In genomic region chr13:42121777-42122682, GRCm38 (mm10) we compare ENCODE assay signal across 25 mouse cellular contexts.
DNase-seq lines count a peak whose midpoint lies in the region; ATAC-seq and TF ChIP-seq lines count a peak whose summit lies in the region.
"Had no signal": no experiment of that assay in that cellular context is flagged by ENCODE, and none has a peak within 500 bp of the region (broad histone marks: within the 10 kb centered on the region; RNA-seq: fewer than 3 reads in every experiment).

No protein-coding gene starts in this region.

- no peak for DNase-seq in cerebellum, adult 11-12 months
- no peak for DNase-seq in forebrain, postnatal 0 days
- DNase-seq in hindbrain, postnatal 0 days (ENCODE audit: low spot score): peak; percentile 27
- no peak for DNase-seq in hindbrain, embryonic 14.5 days (ENCODE audit: low spot score)
- DNase-seq in neural tube, embryonic 10.5 days (ENCODE audit: extremely low spot score, low spot score): no peak
- DNase-seq: adrenal gland, adult 2 months; adrenal gland, postnatal 36 days; gastrocnemius, postnatal 10 days; kidney, adult 11 months; kidney, postnatal 14 days; layer of hippocampus, adult 9-11 months; lung, postnatal 36 days; thymus, adult 2 months; thymus, postnatal 36 days had no signal

- H3K4me2 ChIP-seq in forebrain, postnatal 0 days (ENCODE audit: low read depth): no peak overlapping the region
- no peak overlapping the region for H3K4me2 ChIP-seq in forebrain, embryonic 13.5 days
- no peak overlapping the region for H3K4me2 ChIP-seq in hindbrain, postnatal 0 days (ENCODE audit: low read depth, low read length)
- no peak overlapping the region for H3K4me2 ChIP-seq in hindbrain, embryonic 14.5 days (replicated peaks)
- H3K4me2 ChIP-seq in neural tube, embryonic 13.5 days: no peak overlapping the region
- H3K4me2 ChIP-seq: embryonic facial prominence, embryonic 15.5 days; heart, embryonic 15.5 days; limb, embryonic 12.5 days; liver, embryonic 15.5 days; midbrain, embryonic 12.5 days had no signal

- peak; percentile 66 for ATAC-seq in cerebellum, adult (ENCODE audit: insufficient number of reproducible peaks, low FRiP score, low TSS enrichment)
- ATAC-seq in forebrain, postnatal 0 days: 0 out of 2 replicates have a peak, but pooled peaks have one; percentile 27
- no peak for ATAC-seq in forebrain, embryonic 13.5 days
- ATAC-seq in hindbrain, postnatal 0 days: peak; percentile 35
- ATAC-seq in hindbrain, embryonic 14.5 days (ENCODE audit: low FRiP score): no peak; the same call in 1 of the 2 replicates
- peak; percentile 56 for ATAC-seq in neural tube, embryonic 13.5 days (ENCODE audit: low read depth)
- ATAC-seq: activated CD4-positive, CD25-positive, alpha-beta regulatory T cell, adult 4 months had no signal

- WGBS in forebrain, postnatal 0 days: 67% methylated on average over 5 of the region's 5 CpGs
- WGBS in forebrain, embryonic 13.5 days: 80% methylated on average over 5 of the region's 5 CpGs
- WGBS in hindbrain, postnatal 0 days: 51% methylated on average over 5 of the region's 5 CpGs
- WGBS in hindbrain, embryonic 14.5 days: 70% methylated on average over 5 of the region's 5 CpGs
- WGBS in neural tube, embryonic 13.5 days: 63% methylated on average over 5 of the region's 5 CpGs

- no peak overlapping the region for H3K4me3 ChIP-seq in forebrain, postnatal 0 days (ENCODE audit: low read depth, low read length)
- H3K4me3 ChIP-seq in forebrain, embryonic 13.5 days: no peak overlapping the region
- H3K4me3 ChIP-seq in hindbrain, postnatal 0 days (ENCODE audit: low read length): no peak overlapping the region
- H3K4me3 ChIP-seq in hindbrain, embryonic 14.5 days (replicated peaks; ENCODE audit: low read length): no peak overlapping the region
- H3K4me3 ChIP-seq in neural tube, embryonic 13.5 days: no peak overlapping the region
- H3K4me3 ChIP-seq: embryonic facial prominence, embryonic 10.5 days; embryonic facial prominence, embryonic 15.5 days; heart, embryonic 15.5 days; limb, embryonic 12.5 days; liver, embryonic 15.5 days; midbrain, embryonic 12.5 days had no signal

- no peak for TF ChIP-seq CTCF in forebrain, postnatal 0 days (IDR thresholded peaks at IDR 0.05; ENCODE audit: low read depth)
- no peak for TF ChIP-seq CTCF in hindbrain, postnatal 0 days (IDR thresholded peaks at IDR 0.05; ENCODE audit: low read depth)

- H3K4me1 ChIP-seq in forebrain, postnatal 0 days (ENCODE audit: insufficient read depth): 0 out of 2 replicates have a peak, but pooled peaks cover 6% of the 10 kb centered on the region
- no peaks in the 10 kb centered on the region for H3K4me1 ChIP-seq in forebrain, embryonic 13.5 days
- no peaks in the 10 kb centered on the region for H3K4me1 ChIP-seq in hindbrain, postnatal 0 days (ENCODE audit: insufficient read depth, low read length)
- H3K4me1 ChIP-seq in hindbrain, embryonic 14.5 days (replicated peaks; ENCODE audit: control insufficient read depth, insufficient read depth, low read length): no peaks in the 10 kb centered on the region; the same call in 1 of the 2 replicates
- peaks cover 18% of the 10 kb centered on the region for H3K4me1 ChIP-seq in neural tube, embryonic 13.5 days (replicated peaks)
- H3K4me1 ChIP-seq: embryonic facial prominence, embryonic 10.5 days; embryonic facial prominence, embryonic 15.5 days; midbrain, embryonic 12.5 days had no signal

- H3K27me3 ChIP-seq in forebrain, postnatal 0 days (ENCODE audit: insufficient read depth, low read length): no peaks in the 10 kb centered on the region
- no peaks in the 10 kb centered on the region for H3K27me3 ChIP-seq in forebrain, embryonic 13.5 days
- H3K27me3 ChIP-seq in hindbrain, postnatal 0 days (ENCODE audit: insufficient read depth, low read length): no peaks in the 10 kb centered on the region
- no peaks in the 10 kb centered on the region for H3K27me3 ChIP-seq in hindbrain, embryonic 14.5 days (ENCODE audit: control insufficient read depth, insufficient read depth, low read length)
- no peaks in the 10 kb centered on the region for H3K27me3 ChIP-seq in neural tube, embryonic 13.5 days
- H3K27me3 ChIP-seq: CH12.LX; embryonic facial prominence, embryonic 15.5 days; heart, embryonic 15.5 days; limb, embryonic 12.5 days; liver, embryonic 15.5 days; midbrain, embryonic 12.5 days had no signal

- H3K9ac ChIP-seq in forebrain, postnatal 0 days: no peak overlapping the region
- H3K9ac ChIP-seq in forebrain, embryonic 13.5 days: no peak overlapping the region
- H3K9ac ChIP-seq in hindbrain, postnatal 0 days (replicated peaks; ENCODE audit: low read length): no peak overlapping the region
- no peak overlapping the region for H3K9ac ChIP-seq in hindbrain, embryonic 14.5 days
- H3K9ac ChIP-seq in neural tube, embryonic 13.5 days: no peak overlapping the region
- H3K9ac ChIP-seq: embryonic facial prominence, embryonic 15.5 days; heart, embryonic 15.5 days; limb, embryonic 12.5 days; liver, embryonic 15.5 days; midbrain, embryonic 12.5 days had no signal

- no peaks in the 10 kb centered on the region for H3K36me3 ChIP-seq in forebrain, postnatal 0 days (ENCODE audit: insufficient read depth)
- peaks cover 8% of the 10 kb centered on the region for H3K36me3 ChIP-seq in forebrain, embryonic 13.5 days (ENCODE audit: poor library complexity, severe bottlenecking)
- peaks cover 5% of the 10 kb centered on the region; the same call in 1 of the 2 replicates for H3K36me3 ChIP-seq in hindbrain, postnatal 0 days (ENCODE audit: insufficient read depth, low read length)
- H3K36me3 ChIP-seq in hindbrain, embryonic 14.5 days (replicated peaks; ENCODE audit: control insufficient read depth, insufficient read depth): peaks cover 6% of the 10 kb centered on the region; the same call in 1 of the 2 replicates
- peaks cover 3% of the 10 kb centered on the region; the same call in 1 of the 2 replicates for H3K36me3 ChIP-seq in neural tube, embryonic 13.5 days
- H3K36me3 ChIP-seq: embryonic facial prominence, embryonic 15.5 days; liver, embryonic 15.5 days had no signal

- 0 out of 2 replicates have a peak overlapping the region, but pooled peaks have one; percentile 15 for H3K27ac ChIP-seq in forebrain, postnatal 0 days (ENCODE audit: low read depth, low read length)
- H3K27ac ChIP-seq in forebrain, embryonic 13.5 days: no peak overlapping the region
- peak overlapping the region; percentile 8; the same call in 1 of the 2 replicates for H3K27ac ChIP-seq in hindbrain, postnatal 0 days
- H3K27ac ChIP-seq in hindbrain, embryonic 14.5 days: no peak overlapping the region
- H3K27ac ChIP-seq in neural tube, embryonic 13.5 days (replicated peaks): peak overlapping the region; percentile 56
- H3K27ac ChIP-seq: embryonic facial prominence, embryonic 10.5 days; embryonic facial prominence, embryonic 15.5 days; heart, embryonic 15.5 days; limb, embryonic 12.5 days; liver, embryonic 15.5 days; midbrain, embryonic 12.5 days had no signal

- H3K9me3 ChIP-seq in forebrain, postnatal 0 days (ENCODE audit: low read length): no peaks in the 10 kb centered on the region
- no peaks in the 10 kb centered on the region for H3K9me3 ChIP-seq in forebrain, embryonic 13.5 days (replicated peaks)
- H3K9me3 ChIP-seq in hindbrain, postnatal 0 days (ENCODE audit: low read length): no peaks in the 10 kb centered on the region
- H3K9me3 ChIP-seq in hindbrain, embryonic 14.5 days (ENCODE audit: control insufficient read depth, low read length): no peaks in the 10 kb centered on the region
- no peaks in the 10 kb centered on the region for H3K9me3 ChIP-seq in neural tube, embryonic 13.5 days
- H3K9me3 ChIP-seq: embryonic facial prominence, embryonic 10.5 days; embryonic facial prominence, embryonic 15.5 days; heart, embryonic 15.5 days; limb, embryonic 12.5 days; liver, embryonic 15.5 days; midbrain, embryonic 12.5 days had no signal

Comparison
In these comparisons a context has a peak if more than half of its experiments do, and no peak if none do; other contexts are left out.
1. ATAC-seq: peak in cerebellum, adult (single experiment), forebrain, postnatal 0 days (single experiment), hindbrain, postnatal 0 days (single experiment) and neural tube, embryonic 13.5 days (single experiment); none in forebrain, embryonic 13.5 days (single experiment) and hindbrain, embryonic 14.5 days (single experiment).
2. H3K27ac ChIP-seq: peak in forebrain, postnatal 0 days (single experiment), hindbrain, postnatal 0 days (single experiment) and neural tube, embryonic 13.5 days (single experiment); none in forebrain, embryonic 13.5 days (single experiment) and hindbrain, embryonic 14.5 days (single experiment).